Mouse (Mus musculus): ENCODE results near the gene Nemf.

- no peak for TF ChIP-seq CTCF (IDR thresholded peaks at IDR 0.05; ENCODE audit: low read depth)
- TF ChIP-seq EP300 (IDR thresholded peaks at IDR 0.05; ENCODE audit: low read depth): no peak
Measured at GRCm38 (mm10) chr12:69378558-69379454, 21.8 kb upstream of the Nemf start.

Measured in liver, postnatal 0 days (tissue).